Mouse (Mus musculus): ENCODE results near the gene Wfdc2. TPM values are rescaled to one million over a fixed set of nuclear protein-coding genes. Genes with fewer than 3 reads are reported as not detected.
"Not testable (repeated sequence)": the region's sequence is repeated elsewhere in the genome, so short reads cannot be mapped to it uniquely, and the experiment has no call there.

The Wfdc2 gene
- polyA plus RNA-seq, 1 experiment from 2014 or later = 2.9 TPM

DNA sequence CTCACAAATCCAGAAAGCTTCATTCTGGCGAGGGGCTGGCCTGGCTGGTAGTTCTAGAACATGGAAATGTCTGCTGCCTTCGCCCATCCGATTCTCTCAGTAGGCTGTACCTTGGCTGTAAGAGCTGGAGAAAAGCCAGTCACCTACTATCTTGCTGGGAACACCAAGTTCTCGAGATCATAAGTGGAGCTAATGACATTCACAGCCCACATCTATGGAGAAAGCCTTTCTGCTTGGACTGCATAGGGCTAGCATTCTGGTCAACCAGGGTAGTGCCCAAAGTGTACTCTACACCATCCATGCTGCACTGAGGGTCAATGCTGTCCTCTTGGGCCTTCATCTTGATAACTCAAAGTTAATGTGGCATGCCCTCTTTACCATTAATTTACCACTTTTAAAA is 31.3 kb downstream of the Wfdc2 start, which contains the start of gene Eppin:
Eppin (minus strand) TSS at position 101 of the 400 bp plus-strand sequence.
- Histone ChIP-seq H3K4me3 (ENCODE audit: low read length) (no peak within 1 kb of the TSS), H3K36me3 (ENCODE audit: control insufficient read depth, insufficient read depth, low read length) (no peaks in the 10 kb centered on the region), H3K27ac (ENCODE audit: low read depth, low read length) (no peak within 1 kb of the TSS), H3K9me3 (ENCODE audit: control insufficient read depth, low read length) (no peaks in the 10 kb centered on the region), H3K4me1 (ENCODE audit: control insufficient read depth, insufficient read depth, low read depth, low read length) (no peaks in the 10 kb centered on the region), H3K27me3 (replicated peaks; ENCODE audit: control insufficient read depth, insufficient read depth, low read length) (no peaks in the 10 kb centered on the region), H3K4me2 (ENCODE audit: low read length) (no peak within 1 kb of the TSS), H3K9ac (ENCODE audit: low read depth, low read length) (no peak within 1 kb of the TSS)
- WGBS = 80% methylated on average over 4 of the region's 4 CpGs
- ATAC-seq = no peak

DNA sequence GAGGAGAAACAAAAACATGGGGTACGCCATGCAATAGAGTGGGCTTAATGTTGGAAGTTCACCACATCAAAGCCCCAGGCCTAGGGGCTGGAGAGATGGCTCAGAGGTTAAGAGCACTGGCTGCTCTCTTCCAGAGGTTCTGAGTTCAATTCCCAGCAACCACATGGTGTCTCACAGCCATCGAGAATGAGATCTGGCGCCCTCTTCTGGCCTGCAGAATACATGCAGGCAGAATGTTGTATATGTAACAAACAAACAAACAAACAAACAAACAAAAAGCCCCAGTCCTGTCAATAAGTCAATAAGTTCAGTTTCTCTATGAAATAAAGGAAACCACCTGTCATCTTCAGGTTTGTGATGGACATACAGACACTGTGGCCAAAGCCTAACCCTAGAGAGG is 38.0 kb downstream of the Wfdc2 start:
- Histone ChIP-seq H3K4me3 (ENCODE audit: low read length) (no peak overlapping the region), H3K36me3 (ENCODE audit: control insufficient read depth, insufficient read depth, low read length) (no peaks in the 10 kb centered on the region), H3K9me3 (ENCODE audit: control insufficient read depth, low read length) (no peaks in the 10 kb centered on the region), H3K4me2 (ENCODE audit: low read length) (no peak overlapping the region), H3K27ac (ENCODE audit: low read depth, low read length) (no peak overlapping the region), H3K9ac (ENCODE audit: low read depth, low read length) (no peak overlapping the region), H3K4me1 (ENCODE audit: control insufficient read depth, insufficient read depth, low read depth, low read length) (no peaks in the 10 kb centered on the region), H3K27me3 (replicated peaks; ENCODE audit: control insufficient read depth, insufficient read depth, low read length) (no peaks in the 10 kb centered on the region)
- ATAC-seq = no peak
- 68% methylated on average over 3 of the region's 3 CpGs for WGBS

DNA sequence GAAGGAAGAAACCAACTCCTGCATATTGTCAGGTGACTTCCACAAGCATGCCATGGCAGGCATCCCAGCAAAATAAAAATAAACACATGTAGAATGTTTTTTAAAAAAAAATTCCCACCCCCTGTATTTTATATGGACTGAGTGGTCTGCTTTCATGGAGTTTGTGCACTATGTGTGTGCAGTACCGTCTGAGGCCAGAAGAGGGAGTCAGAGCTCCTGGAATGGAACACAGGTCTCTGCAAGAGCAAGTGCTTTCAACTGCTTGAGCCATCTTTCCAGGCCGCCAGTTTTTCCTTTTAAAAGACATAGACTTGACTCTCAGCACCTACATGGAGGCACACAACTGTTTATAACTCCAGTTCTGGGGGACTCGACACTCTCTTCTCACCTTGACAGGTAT is 41.3 kb downstream of the Wfdc2 start:
- H3K4me1 ChIP-seq (ENCODE audit: control insufficient read depth, insufficient read depth, low read depth, low read length) = no peaks in the 10 kb centered on the region
- no peaks in the 10 kb centered on the region for H3K36me3 ChIP-seq (ENCODE audit: control insufficient read depth, insufficient read depth, low read length)
- WGBS = 95% methylated on average over 3 of the region's 3 CpGs
- no peak overlapping the region for H3K27ac ChIP-seq (ENCODE audit: low read depth, low read length)
- no peak overlapping the region for H3K9ac ChIP-seq (ENCODE audit: low read depth, low read length)
- no peak for ATAC-seq
- no peak overlapping the region for H3K4me3 ChIP-seq (ENCODE audit: low read length)
- H3K9me3 ChIP-seq (ENCODE audit: control insufficient read depth, low read length) = no peaks in the 10 kb centered on the region
- H3K4me2 ChIP-seq (ENCODE audit: low read length) = no peak overlapping the region
- no peaks in the 10 kb centered on the region for H3K27me3 ChIP-seq (replicated peaks; ENCODE audit: control insufficient read depth, insufficient read depth, low read length)

DNA sequence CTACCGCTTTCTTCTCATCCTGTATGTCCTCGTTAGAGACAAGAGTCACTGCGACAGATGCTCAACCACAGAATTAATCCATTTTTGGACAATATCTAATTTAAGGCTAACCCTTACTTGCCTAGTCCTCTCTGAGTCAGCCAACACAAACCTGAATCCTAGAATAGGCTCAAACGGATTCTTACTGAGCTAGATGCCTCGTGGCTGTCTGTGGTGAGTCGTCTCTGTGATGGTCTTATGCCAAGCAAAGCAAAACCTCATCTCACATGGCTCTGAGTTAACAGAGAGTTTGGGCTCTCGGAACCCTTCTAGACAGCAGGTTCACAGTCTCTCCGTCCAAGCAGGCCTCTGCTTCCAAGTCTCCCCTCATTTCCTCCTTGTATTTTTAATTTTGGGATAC is 42.2 kb downstream of the Wfdc2 start:
- ATAC-seq = no peak
- Histone ChIP-seq H3K9me3 (ENCODE audit: control insufficient read depth, low read length) (no peaks in the 10 kb centered on the region), H3K9ac (ENCODE audit: low read depth, low read length) (no peak overlapping the region), H3K36me3 (ENCODE audit: control insufficient read depth, insufficient read depth, low read length) (no peaks in the 10 kb centered on the region), H3K4me2 (ENCODE audit: low read length) (no peak overlapping the region), H3K4me1 (ENCODE audit: control insufficient read depth, insufficient read depth, low read depth, low read length) (no peaks in the 10 kb centered on the region), H3K4me3 (ENCODE audit: low read length) (no peak overlapping the region), H3K27ac (ENCODE audit: low read depth, low read length) (no peak overlapping the region), H3K27me3 (replicated peaks; ENCODE audit: control insufficient read depth, insufficient read depth, low read length) (no peaks in the 10 kb centered on the region)
- WGBS = 88% methylated on average over 8 of the region's 8 CpGs

DNA sequence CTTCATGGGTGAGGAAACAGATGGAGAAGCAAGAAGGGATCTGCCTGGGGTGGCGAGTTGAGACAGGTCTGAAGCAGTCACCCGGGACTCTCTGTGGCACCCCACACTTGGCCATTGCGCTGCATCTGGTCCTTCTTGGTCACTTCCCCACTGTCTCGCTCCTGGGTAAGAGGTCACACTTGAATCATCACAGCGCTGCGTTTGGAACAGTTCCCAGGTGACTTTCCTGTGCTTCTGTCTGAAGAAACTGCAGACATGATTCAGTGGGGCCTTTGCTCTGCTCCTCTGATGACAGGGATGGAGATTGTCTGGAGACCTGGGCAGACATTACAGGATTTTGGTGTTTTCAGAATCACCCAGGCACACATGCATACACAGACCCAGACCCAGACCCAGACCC is 46.6 kb downstream of the Wfdc2 start:
- 76% methylated on average over 6 of the region's 6 CpGs for WGBS

DNA sequence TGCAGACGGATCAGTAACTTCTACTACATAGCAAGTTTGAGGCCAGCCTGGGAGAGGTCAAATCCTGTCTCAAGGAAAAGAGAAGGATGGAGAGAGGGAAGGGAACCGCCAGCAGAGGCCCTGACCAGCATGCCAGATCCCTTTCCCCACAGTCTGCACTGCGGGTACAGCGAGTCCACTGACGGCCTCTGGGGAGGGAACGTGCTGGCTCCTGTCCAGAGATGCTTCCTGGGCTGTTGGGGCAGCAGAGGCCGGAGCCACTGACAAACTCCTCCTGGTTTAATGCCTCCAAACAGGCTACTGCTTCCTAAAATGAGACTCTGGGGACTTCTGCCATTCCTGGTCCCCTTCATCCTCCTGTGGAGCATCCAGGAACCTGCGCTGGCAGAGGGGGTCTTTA is 51.3 kb downstream of the Wfdc2 start, which contains the start of the genes Wfdc6b and Wfdc8:
Wfdc6b (plus strand) TSS at position 52 of the 400 bp plus-strand sequence.
Wfdc8 (minus strand) TSS at position 156 of the 400 bp plus-strand sequence.
- 55% methylated on average over 8 of the region's 8 CpGs for WGBS
- not testable (repeated sequence) for H3K4me1 ChIP-seq (ENCODE audit: control insufficient read depth, insufficient read depth, low read depth, low read length); H3K9me3 ChIP-seq (ENCODE audit: control insufficient read depth, low read length); ATAC-seq; H3K27ac ChIP-seq (ENCODE audit: low read depth, low read length); H3K36me3 ChIP-seq (ENCODE audit: control insufficient read depth, insufficient read depth, low read length); H3K4me3 ChIP-seq (ENCODE audit: low read length); H3K9ac ChIP-seq (ENCODE audit: low read depth, low read length); H3K4me2 ChIP-seq (ENCODE audit: low read length); H3K27me3 ChIP-seq (replicated peaks; ENCODE audit: control insufficient read depth, insufficient read depth, low read length)

More for the DNA sequence above, 46.6 kb downstream of the Wfdc2 start:
- Histone ChIP-seq H3K27me3 (replicated peaks; ENCODE audit: control insufficient read depth, insufficient read depth, low read length) (no peaks in the 10 kb centered on the region), H3K9me3 (ENCODE audit: control insufficient read depth, low read length) (no peaks in the 10 kb centered on the region), H3K9ac (ENCODE audit: low read depth, low read length) (no peak overlapping the region), H3K4me3 (ENCODE audit: low read length) (no peak overlapping the region), H3K4me2 (ENCODE audit: low read length) (no peak overlapping the region), H3K27ac (ENCODE audit: low read depth, low read length) (no peak overlapping the region), H3K4me1 (ENCODE audit: control insufficient read depth, insufficient read depth, low read depth, low read length) (no peaks in the 10 kb centered on the region), H3K36me3 (ENCODE audit: control insufficient read depth, insufficient read depth, low read length) (no peaks in the 10 kb centered on the region)
- no peak for ATAC-seq

DNA sequence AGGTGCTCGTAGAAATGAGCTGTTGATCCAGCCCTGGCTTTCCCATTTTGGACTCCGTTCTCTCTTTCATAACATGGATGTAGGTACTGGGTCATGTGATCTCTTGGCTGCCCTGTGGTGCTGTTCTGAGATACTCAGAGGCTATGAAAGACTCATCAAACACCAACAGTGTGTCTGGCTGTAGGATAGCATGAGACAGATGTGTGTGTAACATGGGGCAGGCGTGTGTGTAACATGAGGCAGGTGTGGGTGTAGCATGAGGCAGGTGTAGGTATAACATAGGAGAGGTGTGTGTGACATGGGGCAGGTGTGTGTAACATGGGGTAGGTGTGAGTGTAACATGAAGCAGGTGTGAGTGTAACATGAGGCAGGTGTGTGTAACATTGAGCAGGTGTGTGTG is 53.2 kb downstream of the Wfdc2 start:
- no peak for ATAC-seq
- Histone ChIP-seq H3K9ac (ENCODE audit: low read depth, low read length) (no peak overlapping the region), H3K4me1 (ENCODE audit: control insufficient read depth, insufficient read depth, low read depth, low read length) (no peaks in the 10 kb centered on the region), H3K4me3 (ENCODE audit: low read length) (no peak overlapping the region), H3K36me3 (ENCODE audit: control insufficient read depth, insufficient read depth, low read length) (no peaks in the 10 kb centered on the region), H3K9me3 (ENCODE audit: control insufficient read depth, low read length) (no peaks in the 10 kb centered on the region), H3K27ac (ENCODE audit: low read depth, low read length) (no peak overlapping the region), H3K4me2 (ENCODE audit: low read length) (no peak overlapping the region), H3K27me3 (replicated peaks; ENCODE audit: control insufficient read depth, insufficient read depth, low read length) (no peaks in the 10 kb centered on the region)
- 92% methylated on average over 3 of the region's 3 CpGs for WGBS

Other genes with a start within 250 kb of the Wfdc2 start
- not detected in 2 replicates for gene Svs6, start 245.7 kb upstream of the Wfdc2 start, polyA plus RNA-seq (2015; fragmentation: Nextera tagmentation; extraction: Ambion mirVana)
- gene Svs5, start 229.7 kb upstream of the Wfdc2 start, polyA plus RNA-seq (2015; fragmentation: Nextera tagmentation; extraction: Ambion mirVana) = not detected in 2 replicates
- 0.66 and 0.75 TPM in 2 replicates for gene Slpi, start 173.3 kb upstream of the Wfdc2 start, polyA plus RNA-seq (2015; fragmentation: Nextera tagmentation; extraction: Ambion mirVana)
- gene Rbpjl, start 159.3 kb upstream of the Wfdc2 start, polyA plus RNA-seq (2015; fragmentation: Nextera tagmentation; extraction: Ambion mirVana) = 0.06 and 0.15 TPM in 2 replicates
- gene Matn4, start 157.3 kb upstream of the Wfdc2 start, polyA plus RNA-seq (2015; fragmentation: Nextera tagmentation; extraction: Ambion mirVana) = 3.8 TPM in 2 replicates
- 13.0 and 15.3 TPM in 2 replicates for gene Sdc4, start 118.5 kb upstream of the Wfdc2 start, polyA plus RNA-seq (2015; fragmentation: Nextera tagmentation; extraction: Ambion mirVana)
- gene Sys1, start 105.4 kb upstream of the Wfdc2 start, polyA plus RNA-seq (2015; fragmentation: Nextera tagmentation; extraction: Ambion mirVana) = 89.7 and 95.6 TPM in 2 replicates
- 4.1 and 12.3 TPM in 2 replicates for gene Gm20458, start 101.4 kb upstream of the Wfdc2 start, polyA plus RNA-seq (2015; fragmentation: Nextera tagmentation; extraction: Ambion mirVana)
- not detected in 2 replicates for gene Trp53tg5, start 88.7 kb upstream of the Wfdc2 start, polyA plus RNA-seq (2015; fragmentation: Nextera tagmentation; extraction: Ambion mirVana)
- gene Dbndd2, start 76.3 kb upstream of the Wfdc2 start, polyA plus RNA-seq (2015; fragmentation: Nextera tagmentation; extraction: Ambion mirVana) = 23.8 and 27.3 TPM in 2 replicates
- gene Pigt, start 64.9 kb upstream of the Wfdc2 start, polyA plus RNA-seq (2015; fragmentation: Nextera tagmentation; extraction: Ambion mirVana) = 97.7 and 101 TPM in 2 replicates
- not detected in 2 replicates for gene Spint3, start 11.0 kb downstream of the Wfdc2 start, polyA plus RNA-seq (2015; fragmentation: Nextera tagmentation; extraction: Ambion mirVana)
- 0.20 TPM in 2 replicates for gene Wfdc6a, start 23.0 kb downstream of the Wfdc2 start, polyA plus RNA-seq (2015; fragmentation: Nextera tagmentation; extraction: Ambion mirVana)
- not detected in 2 replicates for gene Eppin, start 31.2 kb downstream of the Wfdc2 start, polyA plus RNA-seq (2015; fragmentation: Nextera tagmentation; extraction: Ambion mirVana)
- not detected in 2 replicates for gene Wfdc6b, start 51.1 kb downstream of the Wfdc2 start, polyA plus RNA-seq (2015; fragmentation: Nextera tagmentation; extraction: Ambion mirVana)
- not detected in 2 replicates for gene Wfdc8, start 51.2 kb downstream of the Wfdc2 start, polyA plus RNA-seq (2015; fragmentation: Nextera tagmentation; extraction: Ambion mirVana)
- gene Wfdc16, start 76.4 kb downstream of the Wfdc2 start, polyA plus RNA-seq (2015; fragmentation: Nextera tagmentation; extraction: Ambion mirVana) = not detected in 2 replicates
- not detected in 2 replicates for gene Wfdc10, start 93.6 kb downstream of the Wfdc2 start, polyA plus RNA-seq (2015; fragmentation: Nextera tagmentation; extraction: Ambion mirVana)
- gene Wfdc9, start 94.2 kb downstream of the Wfdc2 start, polyA plus RNA-seq (2015; fragmentation: Nextera tagmentation; extraction: Ambion mirVana) = not detected in 2 replicates
- not detected in 2 replicates for gene Wfdc11, start 111.7 kb downstream of the Wfdc2 start, polyA plus RNA-seq (2015; fragmentation: Nextera tagmentation; extraction: Ambion mirVana)
- gene Wfdc13, start 122.7 kb downstream of the Wfdc2 start, polyA plus RNA-seq (2015; fragmentation: Nextera tagmentation; extraction: Ambion mirVana) = 0.15 TPM in 1 of 2 replicates, not detected in the other
- not detected in 2 replicates for gene Spint4, start 136.1 kb downstream of the Wfdc2 start, polyA plus RNA-seq (2015; fragmentation: Nextera tagmentation; extraction: Ambion mirVana)
- not detected in 2 replicates for gene Spint5, start 152.9 kb downstream of the Wfdc2 start, polyA plus RNA-seq (2015; fragmentation: Nextera tagmentation; extraction: Ambion mirVana)
- 1.6 and 1.7 TPM in 2 replicates for gene Wfdc3, start 183.5 kb downstream of the Wfdc2 start, polyA plus RNA-seq (2015; fragmentation: Nextera tagmentation; extraction: Ambion mirVana)
- gene Dnttip1, start 183.6 kb downstream of the Wfdc2 start, polyA plus RNA-seq (2015; fragmentation: Nextera tagmentation; extraction: Ambion mirVana) = 55.9 and 60.0 TPM in 2 replicates
- gene Ube2c, start 207.5 kb downstream of the Wfdc2 start, polyA plus RNA-seq (2015; fragmentation: Nextera tagmentation; extraction: Ambion mirVana) = 69.0 and 75.0 TPM in 2 replicates
- gene Tnnc2, start 217.6 kb downstream of the Wfdc2 start, polyA plus RNA-seq (2015; fragmentation: Nextera tagmentation; extraction: Ambion mirVana) = 0.68 and 44.8 TPM in 2 replicates
- gene Snx21, start 223.4 kb downstream of the Wfdc2 start, polyA plus RNA-seq (2015; fragmentation: Nextera tagmentation; extraction: Ambion mirVana) = 45.3 and 47.5 TPM in 2 replicates
- gene Acot8, start 242.5 kb downstream of the Wfdc2 start, polyA plus RNA-seq (2015; fragmentation: Nextera tagmentation; extraction: Ambion mirVana) = 22.2 TPM in 2 replicates
- 16.4 and 17.1 TPM in 2 replicates for gene Zswim3, start 242.7 kb downstream of the Wfdc2 start, polyA plus RNA-seq (2015; fragmentation: Nextera tagmentation; extraction: Ambion mirVana)